Mouse (Mus musculus) midbrain, embryonic 13.5 days (tissue): ENCODE data around the gene Nrxn2. TPM values are rescaled to one million over a fixed set of nuclear protein-coding genes. Genes with fewer than 3 reads are reported as not detected.

Experiments
- ATAC-seq: fragments of 200-750 bp; cut with Nextera tagmentation; 2 replicates; pipeline ENCODE4 v1.8.0; 2017; ENCODE audit warnings: mild to moderate bottlenecking, moderate TSS enrichment, moderate library complexity
- H3K27ac ChIP-seq: fragments of 300-500 bp; sonication (generic); 2 replicates; pipeline ENCODE4 v1.5.1; 2015; ENCODE audit warnings: inconsistent platforms, mild to moderate bottlenecking, moderate library complexity
- H3K27me3 ChIP-seq: fragments of 300-500 bp; sonication (generic); 2 replicates; pipeline ENCODE4 v1.6.1; 2015; ENCODE audit warnings: mild to moderate bottlenecking, inconsistent platforms
- H3K36me3 ChIP-seq: fragments of 300-500 bp; sonication (generic); 2 replicates; pipeline ENCODE4 v1.6.1; 2015; ENCODE audit warnings: mild to moderate bottlenecking, inconsistent platforms
- H3K4me1 ChIP-seq: fragments of 300-500 bp; sonication (generic); replicated peaks from 2 replicates; pipeline ENCODE4 v1.6.1; 2015; ENCODE audit warnings: inconsistent platforms
- H3K4me2 ChIP-seq: fragments of 300-500 bp; sonication (generic); replicated peaks from 2 replicates; pipeline ENCODE4 v1.6.1; 2015; ENCODE audit warnings: moderate library complexity, mild to moderate bottlenecking, inconsistent platforms
- H3K4me3 ChIP-seq: fragments of 300-500 bp; sonication (generic); replicated peaks from 2 replicates; pipeline ENCODE4 v1.5.1; 2015; ENCODE audit warnings: mild to moderate bottlenecking, inconsistent platforms
- H3K9ac ChIP-seq: fragments of 300-500 bp; sonication (generic); replicated peaks from 2 replicates; pipeline ENCODE4 v1.6.1; 2015; ENCODE audit warnings: mild to moderate bottlenecking, inconsistent platforms
- H3K9me3 ChIP-seq: fragments of 300-500 bp; sonication (generic); 2 replicates; pipeline ENCODE4 v1.6.1; 2016; ENCODE audit warnings: mild to moderate bottlenecking, inconsistent platforms
- WGBS: fragments of 180-500 bp; shearing (Covaris S2); methylation state at CpG from one replicate; pipeline ENCODE4 v1.1.7; 2015; 5-methylcytosine and 5-hydroxymethylcytosine counted together
- polyA plus RNA-seq: library from polyadenylated mRNA; unstranded; fragments of >200 nt; fragmentation: Nextera tagmentation; extraction: Ambion mirVana; gene quantifications from 2 replicates; pipeline ENCODE4 v1.2.1, GENCODE M21; 2015

The Nrxn2 gene
- polyA plus RNA-seq, 1 experiment from 2014 or later: 24.3 TPM

DNA sequence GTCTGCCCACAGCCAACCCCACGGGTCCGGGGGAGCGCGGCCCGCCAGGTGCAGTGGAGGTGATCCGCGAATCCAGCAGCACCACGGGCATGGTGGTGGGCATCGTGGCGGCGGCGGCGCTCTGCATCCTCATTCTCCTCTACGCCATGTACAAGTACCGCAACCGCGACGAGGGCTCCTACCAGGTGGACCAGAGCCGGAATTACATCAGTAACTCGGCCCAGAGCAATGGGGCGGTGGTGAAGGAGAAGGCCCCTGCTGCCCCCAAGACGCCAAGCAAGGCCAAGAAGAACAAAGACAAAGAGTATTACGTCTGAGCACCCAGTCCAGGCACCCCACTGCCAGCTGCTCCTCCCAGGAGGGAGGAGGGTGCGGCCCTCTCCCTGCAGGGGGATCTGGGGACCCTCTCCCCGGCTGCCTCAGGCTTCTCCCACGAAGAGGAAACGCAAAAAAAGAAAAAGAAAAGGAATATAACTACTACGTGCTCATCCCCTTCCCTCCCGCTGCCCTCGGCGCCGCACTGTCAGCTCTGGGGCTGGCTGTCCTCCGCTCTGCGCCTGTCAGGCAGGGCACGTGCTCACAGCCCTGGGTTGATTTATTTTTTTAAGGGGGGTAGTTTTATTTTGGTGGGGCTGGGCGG, 113.4 kb downstream of the Nrxn2 start:
- WGBS: 2% methylated on average over 36 of the region's 36 CpGs
- Histone ChIP-seq H3K9me3 (no peaks in the 10 kb centered on the region), H3K4me2 (peak overlapping the region; percentile 65), H3K4me3 (peak overlapping the region; percentile 39), H3K27ac (peak overlapping the region; percentile 78), H3K36me3 (peaks cover 22% of the 10 kb centered on the region), H3K4me1 (peaks cover 62% of the 10 kb centered on the region), H3K9ac (peak overlapping the region; percentile 69), H3K27me3 (no peaks in the 10 kb centered on the region)
- ATAC-seq: peak; percentile 22; the same call in 1 of the 2 replicates

DNA sequence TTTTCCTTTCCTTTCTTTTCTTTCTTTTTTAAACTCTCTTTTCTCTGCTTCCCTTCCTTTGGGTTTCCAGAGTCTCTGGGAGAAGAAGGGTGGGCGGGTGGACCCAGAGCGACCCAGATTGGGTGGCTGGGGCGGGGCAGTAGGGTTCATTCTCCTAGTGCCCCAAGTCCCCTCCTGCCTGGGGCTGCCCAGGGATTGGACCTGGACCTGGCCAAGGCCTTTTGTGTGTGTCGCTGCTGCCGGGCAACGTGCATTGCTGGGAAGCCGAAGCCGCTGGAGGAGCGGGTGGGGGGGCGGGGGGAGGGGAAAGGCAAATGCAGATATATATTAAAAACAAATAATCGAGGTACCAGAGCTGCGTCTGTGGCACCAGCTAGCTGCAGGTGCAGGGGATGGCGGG, 114.1 kb downstream of the Nrxn2 start:
- H3K9me3 ChIP-seq: no peaks in the 10 kb centered on the region
- peak overlapping the region; percentile 78; the same call in 1 of the 2 replicates for H3K27ac ChIP-seq
- WGBS: 2% methylated on average over 13 of the region's 13 CpGs
- no peaks in the 10 kb centered on the region for H3K27me3 ChIP-seq
- peaks cover 14% of the 10 kb centered on the region for H3K36me3 ChIP-seq
- ATAC-seq: no peak
- H3K4me2 ChIP-seq: peak overlapping the region; percentile 65
- H3K4me1 ChIP-seq: peaks cover 65% of the 10 kb centered on the region
- H3K9ac ChIP-seq: peak overlapping the region; percentile 69
- H3K4me3 ChIP-seq: peak overlapping the region; percentile 39; the same call in 1 of the 2 replicates

GRCm38 (mm10) chr19:6533290-6534117, 115.0 kb downstream of the Nrxn2 start:
- 74% methylated on average over 11 of the region's 11 CpGs for WGBS
- no peaks in the 10 kb centered on the region for H3K9me3 ChIP-seq
- no peaks in the 10 kb centered on the region for H3K27me3 ChIP-seq
- no peak overlapping the region for H3K9ac ChIP-seq
- peaks cover 65% of the 10 kb centered on the region for H3K4me1 ChIP-seq
- no peak overlapping the region for H3K4me3 ChIP-seq
- no peak for ATAC-seq
- 0 out of 2 replicates have a peak overlapping the region, but pooled peaks have one; percentile 7 for H3K4me2 ChIP-seq
- 0 out of 2 replicates have a peak, but pooled peaks cover 6% of the 10 kb centered on the region for H3K36me3 ChIP-seq
- 0 out of 2 replicates have a peak overlapping the region, but pooled peaks have one; percentile 32 for H3K27ac ChIP-seq

- peaks cover 60% of the 10 kb centered on the region for H3K4me1 ChIP-seq
- no peaks in the 10 kb centered on the region for H3K9me3 ChIP-seq
- H3K27ac ChIP-seq: 0 out of 2 replicates have a peak overlapping the region, but pooled peaks have one; percentile 32
- H3K27me3 ChIP-seq: no peaks in the 10 kb centered on the region
- no peak overlapping the region for H3K9ac ChIP-seq
- H3K36me3 ChIP-seq: 0 out of 2 replicates have a peak, but pooled peaks cover 5% of the 10 kb centered on the region
- WGBS: 37% methylated on average over 5 of the region's 5 CpGs
- H3K4me3 ChIP-seq: no peak overlapping the region
- H3K4me2 ChIP-seq: 0 out of 2 replicates have a peak overlapping the region, but pooled peaks have one; percentile 7
- ATAC-seq: no peak
Measured at GRCm38 (mm10) chr19:6534118-6534415, 115.5 kb downstream of the Nrxn2 start.

DNA sequence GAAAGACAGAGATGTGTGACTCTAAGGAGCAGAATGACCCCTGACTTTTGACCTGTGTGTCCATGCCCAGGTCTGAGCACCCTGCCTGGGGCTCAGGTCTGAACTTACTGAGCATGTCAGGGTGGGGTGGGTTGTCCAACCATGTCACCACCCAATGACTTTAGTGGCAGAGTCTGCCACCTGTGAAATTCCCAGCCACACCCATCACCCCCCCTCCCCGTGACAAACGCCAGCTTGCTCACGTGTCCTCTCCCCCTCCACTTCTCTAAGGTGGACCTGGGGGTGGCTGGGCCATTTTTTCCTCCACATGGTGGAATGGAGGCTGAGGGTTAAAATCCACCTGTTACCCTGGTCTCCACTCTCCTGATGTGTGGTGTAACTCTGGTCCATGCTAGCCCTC, 117.7 kb downstream of the Nrxn2 start:
- Histone ChIP-seq H3K27me3 (no peaks in the 10 kb centered on the region), H3K27ac (no peak overlapping the region), H3K9me3 (no peaks in the 10 kb centered on the region), H3K4me2 (no peak overlapping the region), H3K36me3 (0 out of 2 replicates have a peak, but pooled peaks cover 5% of the 10 kb centered on the region), H3K4me1 (peaks cover 40% of the 10 kb centered on the region), H3K4me3 (no peak overlapping the region), H3K9ac (no peak overlapping the region)
- WGBS: 86% methylated on average over 3 of the region's 3 CpGs
- no peak for ATAC-seq

- 0 out of 2 replicates have a peak overlapping the region, but pooled peaks have one; percentile 19 for H3K9ac ChIP-seq
- ATAC-seq: no peak
- WGBS: 72% methylated on average over 6 of the region's 6 CpGs
Measured at GRCm38 (mm10) chr19:6536696-6537095, 118.2 kb downstream of the Nrxn2 start.

GRCm38 (mm10) chr19:6537526-6537925, 119.0 kb downstream of the Nrxn2 start:
- Histone ChIP-seq H3K9me3 (no peaks in the 10 kb centered on the region), H3K27me3 (no peaks in the 10 kb centered on the region), H3K27ac (no peak overlapping the region), H3K36me3 (no peaks in the 10 kb centered on the region), H3K4me2 (no peak overlapping the region), H3K4me1 (peaks cover 27% of the 10 kb centered on the region), H3K4me3 (no peak overlapping the region), H3K9ac (no peak overlapping the region)
- ATAC-seq: no peak
- WGBS: 74% methylated on average over 8 of the region's 8 CpGs

More at GRCm38 (mm10) chr19:6536696-6537095, 118.2 kb downstream of the Nrxn2 start:
- Histone ChIP-seq H3K4me2 (no peak overlapping the region), H3K27ac (no peak overlapping the region), H3K9me3 (no peaks in the 10 kb centered on the region), H3K27me3 (no peaks in the 10 kb centered on the region), H3K4me1 (peaks cover 35% of the 10 kb centered on the region), H3K36me3 (0 out of 2 replicates have a peak, but pooled peaks cover 5% of the 10 kb centered on the region), H3K4me3 (no peak overlapping the region)

DNA sequence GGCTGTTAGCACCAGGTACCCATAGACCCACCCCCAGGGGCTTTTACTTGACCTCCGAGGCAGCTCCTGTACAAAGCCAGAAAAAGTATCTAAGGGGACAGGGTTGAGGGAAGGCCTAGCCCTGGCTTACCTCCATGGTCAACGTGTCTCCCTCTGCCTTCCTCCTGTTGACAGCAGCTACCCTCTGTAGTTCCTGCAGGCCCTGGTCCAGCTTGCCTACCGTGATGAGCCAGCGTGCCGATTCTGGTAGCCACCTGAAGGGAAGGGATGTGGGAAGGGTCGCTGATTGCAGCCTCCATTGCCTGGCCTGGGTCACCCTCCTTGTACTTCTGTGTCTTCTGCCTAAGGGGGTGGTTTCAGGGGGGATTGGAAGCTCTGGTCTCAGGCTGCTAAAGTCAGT, 120.0 kb downstream of the Nrxn2 start:
- 91% methylated on average over 6 of the region's 6 CpGs for WGBS
- H3K27ac ChIP-seq: no peak overlapping the region
- no peak overlapping the region for H3K9ac ChIP-seq
- H3K9me3 ChIP-seq: no peaks in the 10 kb centered on the region
- no peak overlapping the region for H3K4me3 ChIP-seq
- H3K27me3 ChIP-seq: no peaks in the 10 kb centered on the region
- H3K36me3 ChIP-seq: no peaks in the 10 kb centered on the region
- H3K4me2 ChIP-seq: no peak overlapping the region
- no peak for ATAC-seq
- H3K4me1 ChIP-seq: peaks cover 17% of the 10 kb centered on the region

DNA sequence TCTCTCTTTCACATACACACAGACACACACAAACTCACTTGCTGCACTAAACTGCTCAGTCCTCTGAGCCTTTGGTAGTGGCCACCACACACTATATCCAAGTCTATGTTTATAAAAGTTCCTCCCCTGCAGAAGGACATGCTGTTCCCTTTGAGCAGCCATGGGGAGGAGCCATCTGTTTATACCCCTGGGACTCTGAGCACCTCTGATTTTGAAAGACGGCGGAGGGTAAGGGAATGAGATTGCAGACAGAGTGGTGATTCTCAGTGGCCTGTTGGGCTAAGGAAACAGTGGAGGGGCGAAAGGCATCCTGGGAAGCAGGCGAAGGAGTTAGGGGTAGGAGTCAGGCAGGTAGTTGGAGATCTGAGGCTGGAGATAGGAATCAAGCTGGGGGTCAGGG, 121.1 kb downstream of the Nrxn2 start:
- H3K27ac ChIP-seq: no peak overlapping the region
- no peaks in the 10 kb centered on the region for H3K9me3 ChIP-seq
- H3K4me3 ChIP-seq: no peak overlapping the region
- no peaks in the 10 kb centered on the region for H3K36me3 ChIP-seq
- WGBS: 83% methylated on average over 4 of the region's 4 CpGs
- no peak overlapping the region for H3K4me2 ChIP-seq
- no peak for ATAC-seq
- no peaks in the 10 kb centered on the region for H3K27me3 ChIP-seq
- no peak overlapping the region for H3K9ac ChIP-seq
- peaks cover 10% of the 10 kb centered on the region for H3K4me1 ChIP-seq

DNA sequence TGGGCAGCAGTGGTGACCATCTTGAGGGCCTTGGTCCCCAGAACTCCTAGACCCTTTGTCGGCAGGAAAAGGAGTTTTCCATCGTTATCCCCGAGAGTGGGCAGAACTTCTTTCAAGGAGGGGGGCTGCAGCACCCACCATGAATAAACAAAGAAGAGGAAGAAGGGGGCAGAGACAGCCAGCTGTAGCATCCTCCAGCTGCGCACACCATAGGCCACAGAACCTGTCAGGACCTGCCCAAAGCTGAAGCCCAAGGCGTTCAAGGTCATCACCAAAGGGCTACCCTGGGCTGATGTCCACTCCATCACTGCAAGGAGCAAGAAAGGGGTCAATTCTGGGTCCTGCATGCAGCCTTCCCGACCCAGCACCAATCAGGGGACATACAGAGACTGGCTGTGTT, 121.7 kb downstream of the Nrxn2 start:
- Histone ChIP-seq H3K4me2 (no peak overlapping the region), H3K27me3 (no peaks in the 10 kb centered on the region), H3K9me3 (no peaks in the 10 kb centered on the region), H3K9ac (no peak overlapping the region), H3K27ac (no peak overlapping the region), H3K4me3 (no peak overlapping the region), H3K4me1 (peaks cover 10% of the 10 kb centered on the region), H3K36me3 (no peaks in the 10 kb centered on the region)
- no peak for ATAC-seq
- WGBS: 88% methylated on average over 6 of the region's 6 CpGs

- ATAC-seq: no peak
- no peaks in the 10 kb centered on the region for H3K36me3 ChIP-seq
- H3K4me3 ChIP-seq: no peak overlapping the region
- no peaks in the 10 kb centered on the region for H3K27me3 ChIP-seq
- no peak overlapping the region for H3K9ac ChIP-seq
- WGBS: 93% methylated on average over 7 of the region's 7 CpGs
- H3K9me3 ChIP-seq: no peaks in the 10 kb centered on the region
- peak overlapping the region; percentile 20; the same call in 1 of the 2 replicates for H3K27ac ChIP-seq
- H3K4me1 ChIP-seq: peaks cover 10% of the 10 kb centered on the region
- no peak overlapping the region for H3K4me2 ChIP-seq
Measured at GRCm38 (mm10) chr19:6541521-6541920, 123.0 kb downstream of the Nrxn2 start.

DNA sequence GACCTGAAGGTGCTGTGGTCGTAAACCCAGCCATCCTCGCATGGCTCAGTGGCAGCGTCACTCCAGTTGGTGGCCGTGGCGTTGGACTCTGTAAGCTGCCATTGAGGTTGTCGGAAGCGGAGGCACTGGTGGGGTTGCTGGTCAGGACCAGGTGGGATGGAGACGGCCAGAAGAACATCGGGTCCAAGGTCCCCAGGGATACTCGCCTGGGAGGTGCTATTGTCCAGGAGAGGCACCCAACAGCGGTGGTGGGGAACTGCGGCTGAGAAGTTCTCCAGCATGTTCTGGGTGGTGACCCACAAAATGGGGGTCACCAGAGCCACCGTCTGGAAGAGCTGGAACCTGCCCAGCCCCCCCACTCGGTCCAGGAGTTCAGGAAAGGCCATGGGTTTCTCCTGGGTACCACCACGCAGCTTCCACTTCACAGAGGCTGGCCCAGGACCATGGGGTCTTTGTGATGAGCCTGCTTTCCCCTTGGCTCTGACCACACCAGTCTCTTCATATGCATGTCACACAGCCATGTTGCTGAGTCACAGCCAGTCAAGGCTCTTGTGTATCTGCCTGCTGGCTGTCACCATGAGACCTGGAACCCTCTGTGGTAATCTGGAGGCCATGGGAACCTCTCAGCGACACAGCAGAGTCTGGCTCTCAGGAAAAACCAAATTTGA, 124.0 kb downstream of the Nrxn2 start, which contains the start of gene Slc22a12:
Slc22a12 (minus strand) TSS at position 666 of the 668 bp plus-strand sequence.
- H3K27me3 ChIP-seq: no peaks in the 10 kb centered on the region
- H3K9me3 ChIP-seq: no peaks in the 10 kb centered on the region
- no peak within 1 kb of the TSS for H3K9ac ChIP-seq
- H3K36me3 ChIP-seq: no peaks in the 10 kb centered on the region
- H3K4me1 ChIP-seq: peaks cover 4% of the 10 kb centered on the region
- H3K4me2 ChIP-seq: no peak within 1 kb of the TSS
- WGBS: 90% methylated on average over 16 of the region's 16 CpGs
- ATAC-seq: no peak
- no peak within 1 kb of the TSS for H3K27ac ChIP-seq
- H3K4me3 ChIP-seq: no peak within 1 kb of the TSS
